Mouse (Mus musculus) midbrain, embryonic 13.5 days (tissue): ENCODE measurements at regions not wholly inside any gene's neighbourhood (a gene's known extent, or its start where the extent isn't known, plus 50 kb on each side); places are given as distances from the start of the nearest gene placed in this dataset.

Experiments used
- ATAC-seq: fragments of 200-750 bp; cut with Nextera tagmentation; 2 replicates; pipeline ENCODE4 v1.8.0; 2017; ENCODE audit warnings: mild to moderate bottlenecking, moderate TSS enrichment, moderate library complexity
- H3K27ac ChIP-seq: fragments of 300-500 bp; sonication (generic); 2 replicates; pipeline ENCODE4 v1.5.1; 2015; ENCODE audit warnings: inconsistent platforms, mild to moderate bottlenecking, moderate library complexity
- H3K27me3 ChIP-seq: fragments of 300-500 bp; sonication (generic); 2 replicates; pipeline ENCODE4 v1.6.1; 2015; ENCODE audit warnings: mild to moderate bottlenecking, inconsistent platforms
- H3K36me3 ChIP-seq: fragments of 300-500 bp; sonication (generic); 2 replicates; pipeline ENCODE4 v1.6.1; 2015; ENCODE audit warnings: mild to moderate bottlenecking, inconsistent platforms
- H3K4me1 ChIP-seq: fragments of 300-500 bp; sonication (generic); replicated peaks from 2 replicates; pipeline ENCODE4 v1.6.1; 2015; ENCODE audit warnings: inconsistent platforms
- H3K4me2 ChIP-seq: fragments of 300-500 bp; sonication (generic); replicated peaks from 2 replicates; pipeline ENCODE4 v1.6.1; 2015; ENCODE audit warnings: moderate library complexity, mild to moderate bottlenecking, inconsistent platforms
- H3K4me3 ChIP-seq: fragments of 300-500 bp; sonication (generic); replicated peaks from 2 replicates; pipeline ENCODE4 v1.5.1; 2015; ENCODE audit warnings: mild to moderate bottlenecking, inconsistent platforms
- H3K9ac ChIP-seq: fragments of 300-500 bp; sonication (generic); replicated peaks from 2 replicates; pipeline ENCODE4 v1.6.1; 2015; ENCODE audit warnings: mild to moderate bottlenecking, inconsistent platforms
- H3K9me3 ChIP-seq: fragments of 300-500 bp; sonication (generic); 2 replicates; pipeline ENCODE4 v1.6.1; 2016; ENCODE audit warnings: mild to moderate bottlenecking, inconsistent platforms
- WGBS: fragments of 180-500 bp; shearing (Covaris S2); methylation state at CpG from one replicate; pipeline ENCODE4 v1.1.7; 2015; 5-methylcytosine and 5-hydroxymethylcytosine counted together

DNA sequence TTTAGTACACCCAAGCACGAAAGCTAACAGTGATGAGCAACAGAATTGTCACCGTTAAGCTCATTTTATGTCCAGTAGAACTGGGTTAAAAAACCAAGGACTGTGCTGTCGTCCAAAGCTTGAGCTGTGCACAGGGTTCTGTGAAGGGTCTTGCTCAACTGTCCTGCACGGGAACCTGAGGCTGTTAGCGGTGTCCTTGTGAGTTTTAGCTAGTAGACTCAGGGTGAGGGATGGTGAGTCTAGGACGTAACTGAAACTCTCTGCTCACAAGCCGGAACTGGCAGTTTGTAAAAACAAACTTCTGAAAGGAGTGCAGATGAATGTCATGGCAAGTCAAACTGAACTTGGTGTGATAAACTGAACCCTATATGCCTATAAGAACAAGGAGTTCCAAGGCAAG lies 95.6 kb downstream of the 1700020N01Rik start:
- H3K36me3 ChIP-seq = no peaks in the 10 kb centered on the region
- no peaks in the 10 kb centered on the region for H3K9me3 ChIP-seq
- no peak overlapping the region for H3K27ac ChIP-seq
- H3K4me1 ChIP-seq = peaks cover 14% of the 10 kb centered on the region
- no peak overlapping the region for H3K9ac ChIP-seq
- no peak overlapping the region for H3K4me2 ChIP-seq
- no peaks in the 10 kb centered on the region for H3K27me3 ChIP-seq
- no peak overlapping the region for H3K4me3 ChIP-seq
- WGBS = 91% methylated on average over 7 of the region's 7 CpGs
- no peak for ATAC-seq

DNA sequence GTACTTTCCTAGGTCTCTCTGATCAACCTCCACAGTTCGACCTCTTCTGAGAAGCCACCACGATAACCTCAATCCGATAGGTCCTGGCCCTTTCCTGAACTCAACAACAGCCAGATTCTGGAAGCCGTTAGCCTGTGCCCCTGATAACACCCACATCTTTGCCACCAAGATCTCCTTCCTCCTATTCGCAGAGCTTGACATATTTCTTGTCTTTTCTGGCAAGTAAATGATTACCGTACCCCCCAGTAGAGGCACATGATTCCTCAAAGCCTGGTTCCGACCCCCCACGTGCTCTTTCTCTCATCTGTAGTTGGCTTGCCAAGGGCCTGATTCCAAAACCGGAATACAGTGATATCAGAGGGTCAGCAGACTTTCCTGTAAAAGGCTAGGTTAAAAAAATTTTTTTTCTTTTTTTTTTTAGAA lies 96.9 kb downstream of the 1700020N01Rik start:
- no peaks in the 10 kb centered on the region for H3K27me3 ChIP-seq
- no peaks in the 10 kb centered on the region for H3K36me3 ChIP-seq
- peaks cover 11% of the 10 kb centered on the region for H3K4me1 ChIP-seq
- H3K4me2 ChIP-seq = no peak overlapping the region
- WGBS = 91% methylated on average over 9 of the region's 9 CpGs
- no peak overlapping the region for H3K4me3 ChIP-seq
- H3K9me3 ChIP-seq = no peaks in the 10 kb centered on the region
- no peak overlapping the region for H3K9ac ChIP-seq
- no peak overlapping the region for H3K27ac ChIP-seq
- ATAC-seq = no peak

DNA sequence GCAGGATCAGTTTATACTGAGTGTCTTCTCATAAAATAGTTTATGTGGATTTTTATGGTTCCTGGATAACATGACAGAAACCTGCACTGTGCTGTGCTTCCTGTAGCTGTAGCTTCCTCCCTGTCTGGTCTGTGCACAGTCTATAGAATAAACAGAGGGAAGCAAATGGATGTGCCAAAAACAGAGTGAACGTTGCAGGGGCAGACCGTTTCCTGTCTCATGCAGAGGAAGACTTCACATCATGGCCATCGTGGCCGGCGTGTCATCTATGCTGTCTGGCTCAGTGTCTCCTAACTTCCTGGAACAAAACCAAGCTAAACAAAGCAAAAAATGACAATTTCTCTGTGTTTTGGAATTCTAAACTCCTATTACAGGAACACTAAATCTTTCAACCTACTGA lies 102.2 kb downstream of the 1700020N01Rik start:
- Histone ChIP-seq H3K9me3 (no peaks in the 10 kb centered on the region), H3K27me3 (no peaks in the 10 kb centered on the region), H3K4me2 (no peak overlapping the region), H3K4me1 (no peaks in the 10 kb centered on the region), H3K27ac (no peak overlapping the region), H3K9ac (no peak overlapping the region), H3K4me3 (no peak overlapping the region), H3K36me3 (no peaks in the 10 kb centered on the region)
- no peak for ATAC-seq
- WGBS = 83% methylated on average over 5 of the region's 5 CpGs

DNA sequence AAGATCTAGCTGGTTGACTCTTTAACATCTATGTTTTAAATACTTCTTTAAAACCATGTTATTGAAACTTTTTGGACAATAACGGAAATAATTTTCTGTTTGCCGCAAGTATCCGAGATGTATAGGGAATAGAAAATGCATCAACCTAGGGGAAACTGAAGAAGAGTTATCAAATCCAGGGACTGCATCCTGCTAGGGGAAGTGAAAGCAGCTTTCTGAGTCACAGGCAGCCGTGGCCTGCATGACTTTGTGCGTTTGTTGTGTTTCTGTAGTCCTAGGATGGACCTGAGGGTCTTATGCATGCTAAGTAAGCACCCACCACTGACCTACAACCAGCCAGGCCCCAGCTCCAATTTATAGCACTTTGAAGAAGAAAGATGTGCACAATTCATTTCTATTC lies 103.7 kb downstream of the 1700020N01Rik start:
- Histone ChIP-seq H3K4me1 (peaks cover 3% of the 10 kb centered on the region; the same call in 1 of the 2 replicates), H3K4me2 (no peak overlapping the region), H3K4me3 (no peak overlapping the region), H3K9ac (no peak overlapping the region), H3K36me3 (no peaks in the 10 kb centered on the region), H3K27me3 (no peaks in the 10 kb centered on the region), H3K9me3 (no peaks in the 10 kb centered on the region), H3K27ac (no peak overlapping the region)
- no peak for ATAC-seq
- WGBS = 93% methylated on average over 5 of the region's 5 CpGs

DNA sequence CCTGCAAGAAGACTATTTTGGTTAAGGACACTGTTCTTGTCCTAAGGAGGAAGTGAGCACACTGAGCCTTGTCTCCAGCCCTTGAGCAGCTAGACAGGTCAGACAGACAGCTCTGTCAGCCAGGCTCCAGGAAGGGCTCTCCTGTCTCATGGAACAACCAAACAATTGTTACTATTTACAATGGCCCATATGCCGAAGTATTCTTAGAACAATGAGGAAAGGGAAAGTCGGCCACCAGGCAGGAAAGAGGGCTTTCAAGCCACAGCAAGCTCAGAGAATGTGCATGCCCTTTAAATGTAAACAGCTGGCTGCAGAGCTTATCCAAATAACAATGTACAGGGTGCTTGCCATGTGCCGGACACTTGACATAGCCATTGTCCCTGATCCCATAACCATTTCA lies 108.6 kb downstream of the 1700020N01Rik start:
- Histone ChIP-seq H3K4me1 (peaks cover 6% of the 10 kb centered on the region; the same call in 1 of the 2 replicates), H3K36me3 (no peaks in the 10 kb centered on the region), H3K4me2 (no peak overlapping the region), H3K27ac (no peak overlapping the region), H3K27me3 (no peaks in the 10 kb centered on the region), H3K4me3 (no peak overlapping the region), H3K9me3 (no peaks in the 10 kb centered on the region), H3K9ac (no peak overlapping the region)
- 8% methylated on average over 3 of the region's 3 CpGs for WGBS
- ATAC-seq = peak; percentile 56; the same call in 1 of the 2 replicates

DNA sequence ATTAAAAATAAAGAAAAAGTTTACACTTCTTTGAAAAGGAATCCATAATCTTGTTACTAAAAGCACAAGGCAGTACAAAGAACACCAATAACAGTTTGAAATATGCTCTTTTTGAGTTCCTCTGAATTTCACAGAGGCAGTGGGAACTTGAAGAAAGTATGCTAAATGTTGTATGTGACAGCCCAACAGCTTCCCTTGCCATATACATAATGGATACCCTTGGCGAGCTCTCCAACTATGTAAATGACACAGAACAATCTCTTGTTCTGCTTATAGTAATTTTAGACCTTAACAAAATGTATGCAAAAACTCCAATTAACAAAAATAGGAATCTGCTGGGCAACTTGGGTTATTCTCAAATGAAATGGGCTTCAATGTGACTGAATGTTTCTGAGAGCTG lies 109.2 kb downstream of the 1700020N01Rik start:
- Histone ChIP-seq H3K4me1 (peaks cover 6% of the 10 kb centered on the region; the same call in 1 of the 2 replicates), H3K27ac (no peak overlapping the region), H3K36me3 (no peaks in the 10 kb centered on the region), H3K27me3 (no peaks in the 10 kb centered on the region), H3K4me3 (no peak overlapping the region), H3K9me3 (no peaks in the 10 kb centered on the region), H3K4me2 (no peak overlapping the region), H3K9ac (no peak overlapping the region)
- ATAC-seq = no peak
- 65% methylated on average over 1 of the region's 1 CpGs for WGBS

DNA sequence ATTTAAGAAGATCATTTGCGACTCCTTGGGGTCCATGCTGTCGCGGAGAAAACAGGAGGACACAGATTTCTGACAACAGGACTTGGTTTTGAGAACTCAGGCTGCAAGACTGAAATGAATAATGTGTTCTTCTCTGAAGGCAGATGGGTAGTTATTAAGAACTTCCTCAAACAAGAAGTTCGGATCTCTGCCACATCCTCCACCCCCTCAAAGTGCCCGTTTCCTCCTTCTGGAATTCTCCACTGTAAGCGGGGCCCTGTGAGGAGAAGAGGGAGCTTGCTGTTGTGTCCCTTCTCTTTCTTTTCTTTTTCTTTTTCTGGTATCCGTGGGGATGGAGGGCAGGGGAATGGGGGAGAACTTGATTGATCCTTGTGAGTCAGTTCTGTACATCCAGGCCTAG lies 118.9 kb downstream of the 1700020N01Rik start:
- no peak overlapping the region for H3K9ac ChIP-seq
- WGBS = 83% methylated on average over 7 of the region's 7 CpGs
- ATAC-seq = no peak
- no peaks in the 10 kb centered on the region for H3K27me3 ChIP-seq
- H3K4me3 ChIP-seq = no peak overlapping the region
- H3K4me2 ChIP-seq = no peak overlapping the region
- H3K4me1 ChIP-seq = no peaks in the 10 kb centered on the region
- no peak overlapping the region for H3K27ac ChIP-seq
- H3K36me3 ChIP-seq = no peaks in the 10 kb centered on the region
- H3K9me3 ChIP-seq = 0 out of 2 replicates have a peak, but pooled peaks cover 3% of the 10 kb centered on the region

DNA sequence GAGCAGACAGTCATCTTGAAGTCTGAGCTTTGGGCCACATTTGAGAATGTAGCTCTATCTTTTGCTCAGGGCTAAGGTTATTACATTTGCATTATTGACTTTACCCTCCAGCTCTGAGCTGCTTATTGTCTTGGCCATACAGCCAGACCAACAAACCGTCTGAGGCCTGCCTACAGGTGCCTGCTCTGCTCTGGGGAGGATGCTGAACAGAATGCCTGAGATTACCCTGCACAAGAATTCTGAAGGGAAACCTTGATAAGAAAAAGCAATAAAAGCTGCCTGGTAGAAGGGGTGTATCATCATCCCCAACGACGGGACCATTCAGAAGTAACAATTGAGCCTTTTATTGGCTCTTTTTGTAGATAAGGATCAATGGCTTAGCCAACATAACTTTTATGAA lies 119.9 kb downstream of the 1700020N01Rik start:
- H3K36me3 ChIP-seq = no peaks in the 10 kb centered on the region
- no peak for ATAC-seq
- H3K9me3 ChIP-seq = 0 out of 2 replicates have a peak, but pooled peaks cover 3% of the 10 kb centered on the region
- no peak overlapping the region for H3K9ac ChIP-seq
- H3K4me3 ChIP-seq = no peak overlapping the region
- H3K4me2 ChIP-seq = no peak overlapping the region
- H3K27me3 ChIP-seq = no peaks in the 10 kb centered on the region
- WGBS = 69% methylated on average over 3 of the region's 3 CpGs
- H3K4me1 ChIP-seq = 0 out of 2 replicates have a peak, but pooled peaks cover 4% of the 10 kb centered on the region
- H3K27ac ChIP-seq = no peak overlapping the region

DNA sequence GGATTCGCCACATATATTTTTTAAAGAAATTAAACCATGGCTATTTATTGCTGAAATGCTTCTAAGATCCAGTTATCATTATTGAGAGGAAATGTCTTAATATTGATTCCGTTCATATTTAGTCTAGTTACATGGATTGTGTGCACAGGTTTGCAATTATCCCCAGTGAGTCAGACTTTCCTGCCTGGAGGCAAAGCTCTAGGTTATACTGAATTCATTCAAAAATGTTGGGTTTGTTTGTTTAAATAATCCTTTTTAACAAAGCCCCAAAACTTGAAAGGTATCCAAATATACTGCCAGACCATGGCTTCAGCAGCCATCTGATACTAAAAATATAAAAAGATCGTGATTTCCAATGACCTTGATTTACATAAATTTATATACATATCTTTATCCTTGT lies 122.5 kb downstream of the 1700020N01Rik start:
- 95% methylated on average over 3 of the region's 3 CpGs for WGBS
- Histone ChIP-seq H3K4me3 (no peak overlapping the region), H3K27me3 (no peaks in the 10 kb centered on the region), H3K4me2 (no peak overlapping the region), H3K9ac (no peak overlapping the region), H3K36me3 (no peaks in the 10 kb centered on the region), H3K9me3 (no peaks in the 10 kb centered on the region), H3K4me1 (0 out of 2 replicates have a peak, but pooled peaks cover 10% of the 10 kb centered on the region), H3K27ac (no peak overlapping the region)
- no peak for ATAC-seq

DNA sequence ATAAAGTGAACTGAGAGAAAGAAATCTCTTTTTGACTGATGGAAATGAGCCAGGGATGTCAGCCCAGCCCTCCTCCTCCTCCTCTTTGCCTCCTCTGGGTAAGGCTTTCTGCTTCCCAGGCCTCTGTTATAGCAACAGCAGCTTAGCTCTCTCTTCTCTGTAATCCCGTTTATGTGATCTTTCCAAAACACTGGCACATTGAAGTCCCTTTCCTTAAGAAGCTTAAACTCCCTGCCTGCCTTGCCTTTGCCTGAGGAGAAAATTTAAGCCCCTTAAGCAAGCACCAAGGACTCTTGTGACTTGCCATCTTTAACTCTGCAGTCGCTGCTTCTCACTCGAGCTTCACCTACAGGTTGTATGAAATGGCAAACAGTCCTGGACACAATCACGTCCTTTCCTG lies 125.2 kb downstream of the 1700020N01Rik start:
- H3K27ac ChIP-seq = no peak overlapping the region
- H3K9me3 ChIP-seq = no peaks in the 10 kb centered on the region
- WGBS = 18% methylated on average over 4 of the region's 4 CpGs

DNA sequence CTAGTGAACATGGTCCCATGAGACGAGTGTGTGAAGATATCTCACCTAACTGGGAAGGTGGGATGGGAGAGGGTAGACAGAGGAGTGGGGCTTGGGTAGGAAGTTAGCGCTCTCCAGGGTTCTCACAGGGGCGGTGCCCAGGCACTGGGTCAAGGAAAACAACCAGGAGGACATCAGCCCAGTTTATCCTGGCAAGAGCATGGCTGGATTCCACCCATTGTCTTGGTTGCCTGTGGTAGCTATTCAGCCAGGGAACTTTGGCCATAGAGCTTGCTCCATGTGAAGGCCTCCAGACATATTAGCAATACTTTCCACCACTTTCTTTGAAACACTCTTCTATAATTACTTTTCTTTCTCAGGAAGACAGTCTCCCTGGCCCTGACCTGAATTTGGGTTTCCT lies 131.4 kb downstream of the 1700020N01Rik start:
- no peaks in the 10 kb centered on the region for H3K36me3 ChIP-seq
- no peaks in the 10 kb centered on the region for H3K27me3 ChIP-seq
- H3K4me2 ChIP-seq = no peak overlapping the region
- no peak overlapping the region for H3K27ac ChIP-seq
- no peak overlapping the region for H3K4me3 ChIP-seq
- H3K9me3 ChIP-seq = no peaks in the 10 kb centered on the region
- ATAC-seq = no peak
- no peak overlapping the region for H3K9ac ChIP-seq
- no peaks in the 10 kb centered on the region for H3K4me1 ChIP-seq
- WGBS = 87% methylated on average over 3 of the region's 3 CpGs

More for the DNA sequence above, 125.2 kb downstream of the 1700020N01Rik start:
- no peaks in the 10 kb centered on the region for H3K36me3 ChIP-seq
- 0 out of 2 replicates have a peak, but pooled peaks cover 10% of the 10 kb centered on the region for H3K4me1 ChIP-seq
- ATAC-seq = no peak
- no peak overlapping the region for H3K4me3 ChIP-seq
- no peak overlapping the region for H3K9ac ChIP-seq
- no peak overlapping the region for H3K4me2 ChIP-seq
- H3K27me3 ChIP-seq = no peaks in the 10 kb centered on the region

DNA sequence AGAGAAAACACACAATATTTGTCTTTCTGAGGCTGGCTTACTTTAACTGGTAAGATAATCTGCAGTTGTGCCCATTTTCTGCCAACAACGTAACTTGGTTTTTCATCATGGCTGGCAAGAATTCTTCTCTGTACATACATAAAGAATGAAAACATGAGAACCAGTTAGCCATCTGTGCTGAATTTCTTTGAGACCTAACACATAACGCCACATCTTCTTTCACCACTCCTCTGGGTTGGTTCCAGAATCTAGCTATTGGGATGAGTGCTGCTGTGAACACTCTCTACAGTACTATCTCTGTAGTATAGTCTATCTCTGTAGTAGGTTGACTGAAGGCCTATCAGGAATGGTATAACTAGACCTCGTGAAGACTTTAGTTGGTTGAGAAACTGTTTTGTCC lies 132.1 kb downstream of the 1700020N01Rik start:
- H3K4me1 ChIP-seq = no peaks in the 10 kb centered on the region
- no peaks in the 10 kb centered on the region for H3K9me3 ChIP-seq
- H3K4me2 ChIP-seq = no peak overlapping the region
- no peaks in the 10 kb centered on the region for H3K36me3 ChIP-seq
- no peaks in the 10 kb centered on the region for H3K27me3 ChIP-seq
- no peak overlapping the region for H3K4me3 ChIP-seq
- H3K27ac ChIP-seq = no peak overlapping the region
- no peak for ATAC-seq
- no peak overlapping the region for H3K9ac ChIP-seq
- 92% methylated on average over 3 of the region's 3 CpGs for WGBS

DNA sequence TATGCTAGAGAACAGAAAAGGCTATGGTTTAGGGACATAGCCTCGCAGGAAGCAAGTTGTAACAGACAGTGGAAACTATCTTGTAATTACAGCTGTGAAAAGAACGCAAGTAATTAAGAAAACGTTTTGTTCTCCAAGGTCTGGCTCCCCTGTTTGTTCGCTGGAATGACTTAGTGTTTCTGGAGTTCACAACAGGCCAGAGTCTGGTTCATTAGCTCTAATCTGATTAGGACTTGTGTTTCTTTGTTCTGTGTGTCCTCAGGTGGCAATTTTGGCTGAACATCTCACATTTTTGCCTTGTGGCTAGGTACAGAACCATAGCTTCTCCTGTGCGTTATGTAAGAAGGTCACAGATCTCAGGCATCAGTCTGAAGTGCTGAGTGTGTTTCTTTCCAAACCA lies 141.7 kb upstream of the Sgk1 start:
- Histone ChIP-seq H3K36me3 (no peaks in the 10 kb centered on the region), H3K9ac (no peak overlapping the region), H3K4me1 (peaks cover 3% of the 10 kb centered on the region), H3K9me3 (no peaks in the 10 kb centered on the region), H3K4me3 (no peak overlapping the region), H3K27me3 (no peaks in the 10 kb centered on the region), H3K4me2 (no peak overlapping the region), H3K27ac (no peak overlapping the region)
- ATAC-seq = no peak
- 23% methylated on average over 5 of the region's 5 CpGs for WGBS
